Mouse (Mus musculus) forebrain, embryonic 12.5 days (tissue): ENCODE data around the gene Fgfr2. TPM values are rescaled to one million over a fixed set of nuclear protein-coding genes. Genes with fewer than 3 reads are reported as not detected.

Experiments
- ATAC-seq: fragments of 200-750 bp; cut with Nextera tagmentation; 2 replicates; pipeline ENCODE4 v1.8.0; 2017; ENCODE audit warnings: moderate TSS enrichment; ENCODE audit not compliant: low FRiP score
- H3K27ac ChIP-seq: fragments of 300-500 bp; sonication (generic); 2 replicates; pipeline ENCODE4 v1.5.1; 2016; ENCODE audit warnings: mild to moderate bottlenecking
- H3K27me3 ChIP-seq: fragments of 300-500 bp; sonication (generic); 2 replicates; pipeline ENCODE4 v1.6.1; 2016; ENCODE audit warnings: mild to moderate bottlenecking
- H3K36me3 ChIP-seq: fragments of 300-500 bp; sonication (generic); replicated peaks from 2 replicates; pipeline ENCODE4 v1.6.1; 2016; ENCODE audit warnings: mild to moderate bottlenecking
- H3K4me1 ChIP-seq: fragments of 300-500 bp; sonication (generic); 2 replicates; pipeline ENCODE4 v1.6.1; 2016
- H3K4me2 ChIP-seq: fragments of 300-500 bp; sonication (generic); 2 replicates; pipeline ENCODE4 v1.6.1; 2016; ENCODE audit warnings: mild to moderate bottlenecking, moderate library complexity
- H3K4me3 ChIP-seq: fragments of 300-500 bp; sonication (generic); replicated peaks from 2 replicates; pipeline ENCODE4 v1.5.1; 2016; ENCODE audit warnings: mild to moderate bottlenecking
- H3K9ac ChIP-seq: fragments of 300-500 bp; sonication (generic); 2 replicates; pipeline ENCODE4 v1.6.1; 2016; ENCODE audit warnings: mild to moderate bottlenecking
- H3K9me3 ChIP-seq: fragments of 300-500 bp; sonication (generic); 2 replicates; pipeline ENCODE4 v1.6.1; 2016
- WGBS: fragments of 180-500 bp; shearing (Covaris S2); methylation state at CpG from one replicate; pipeline ENCODE4 v1.1.7; 2016; 5-methylcytosine and 5-hydroxymethylcytosine counted together
- polyA plus RNA-seq: library from polyadenylated mRNA; unstranded; fragments of >200 nt; fragmentation: Nextera tagmentation; extraction: Ambion mirVana; gene quantifications from 2 replicates; pipeline ENCODE4 v1.2.1, GENCODE M21; 2016

Fgfr2 gene
- polyA plus RNA-seq, 1 experiment from 2014 or later: 89.6 TPM

GRCm38 (mm10) chr7:131785721-131786120 lies 1337.4 kb downstream of the Fgfr2 start:
- no peak overlapping the region for H3K9ac ChIP-seq
- no peak overlapping the region for H3K27ac ChIP-seq
- no peak overlapping the region for H3K4me2 ChIP-seq
- H3K36me3 ChIP-seq: no peaks in the 10 kb centered on the region
- 82% methylated on average over 3 of the region's 3 CpGs for WGBS
- H3K9me3 ChIP-seq: no peaks in the 10 kb centered on the region
- no peak overlapping the region for H3K4me3 ChIP-seq
- peaks cover 90% of the 10 kb centered on the region for H3K27me3 ChIP-seq
- ATAC-seq: no peak
- H3K4me1 ChIP-seq: peaks cover 11% of the 10 kb centered on the region; the same call in 1 of the 2 replicates

- H3K4me3 ChIP-seq: no peak overlapping the region
- WGBS: 38% methylated on average over 24 of the region's 24 CpGs
- H3K4me1 ChIP-seq: peaks cover 30% of the 10 kb centered on the region
- no peak overlapping the region for H3K9ac ChIP-seq
- H3K9me3 ChIP-seq: no peaks in the 10 kb centered on the region
- no peaks in the 10 kb centered on the region for H3K36me3 ChIP-seq
- peak; percentile 64 for ATAC-seq
- H3K27ac ChIP-seq: no peak overlapping the region
- peaks cover 89% of the 10 kb centered on the region for H3K27me3 ChIP-seq
- peak overlapping the region; percentile 28; the same call in 1 of the 2 replicates for H3K4me2 ChIP-seq
These were observed 1344.7 kb downstream of the Fgfr2 start for GRCm38 (mm10) chr7:131778271-131778985.

- ATAC-seq: peak; percentile 87
- peak overlapping the region; percentile 42; the same call in 1 of the 2 replicates for H3K27ac ChIP-seq
- no peak overlapping the region for H3K4me3 ChIP-seq
- H3K4me2 ChIP-seq: peak overlapping the region; percentile 28
- peaks cover 88% of the 10 kb centered on the region for H3K27me3 ChIP-seq
- H3K9ac ChIP-seq: no peak overlapping the region
- H3K9me3 ChIP-seq: no peaks in the 10 kb centered on the region
- H3K4me1 ChIP-seq: peaks cover 30% of the 10 kb centered on the region
- WGBS: 6% methylated on average over 10 of the region's 10 CpGs
- H3K36me3 ChIP-seq: no peaks in the 10 kb centered on the region
These were observed 1345.5 kb downstream of the Fgfr2 start for GRCm38 (mm10) chr7:131777461-131778270.

GRCm38 (mm10) chr7:131776191-131776752 lies 1346.9 kb downstream of the Fgfr2 start:
- Histone ChIP-seq H3K9me3 (no peaks in the 10 kb centered on the region), H3K27me3 (peaks cover 89% of the 10 kb centered on the region), H3K27ac (no peak overlapping the region), H3K4me2 (no peak overlapping the region), H3K4me1 (peaks cover 30% of the 10 kb centered on the region), H3K36me3 (no peaks in the 10 kb centered on the region), H3K4me3 (no peak overlapping the region), H3K9ac (no peak overlapping the region)
- ATAC-seq: no peak
- 57% methylated on average over 16 of the region's 16 CpGs for WGBS

GRCm38 (mm10) chr7:131757922-131758321 lies 1365.2 kb downstream of the Fgfr2 start:
- no peak overlapping the region for H3K9ac ChIP-seq
- no peak overlapping the region for H3K27ac ChIP-seq
- no peak overlapping the region for H3K4me3 ChIP-seq
- WGBS: 88% methylated on average over 3 of the region's 3 CpGs
- no peaks in the 10 kb centered on the region for H3K4me1 ChIP-seq
- H3K36me3 ChIP-seq: no peaks in the 10 kb centered on the region
- H3K27me3 ChIP-seq: peaks cover 27% of the 10 kb centered on the region
- no peak overlapping the region for H3K4me2 ChIP-seq
- ATAC-seq: no peak
- H3K9me3 ChIP-seq: no peaks in the 10 kb centered on the region

- Histone ChIP-seq H3K4me3 (no peak overlapping the region), H3K9ac (no peak overlapping the region)
- no peak for ATAC-seq
These were observed 1375.8 kb downstream of the Fgfr2 start for GRCm38 (mm10) chr7:131747152-131748010.

GRCm38 (mm10) chr7:131746752-131747151 lies 1376.4 kb downstream of the Fgfr2 start:
- H3K36me3 ChIP-seq: no peaks in the 10 kb centered on the region
- peak overlapping the region; percentile 15 for H3K4me2 ChIP-seq
- H3K9ac ChIP-seq: no peak overlapping the region
- no peak overlapping the region for H3K27ac ChIP-seq
- H3K4me1 ChIP-seq: peaks cover 14% of the 10 kb centered on the region
- no peak overlapping the region for H3K4me3 ChIP-seq
- WGBS: 36% methylated on average over 9 of the region's 9 CpGs
- ATAC-seq: no peak
- no peaks in the 10 kb centered on the region for H3K9me3 ChIP-seq
- peaks cover 97% of the 10 kb centered on the region for H3K27me3 ChIP-seq

More at GRCm38 (mm10) chr7:131747152-131748010, 1375.8 kb downstream of the Fgfr2 start:
- WGBS: 21% methylated on average over 16 of the region's 16 CpGs
- peaks cover 95% of the 10 kb centered on the region for H3K27me3 ChIP-seq
- H3K4me1 ChIP-seq: peaks cover 14% of the 10 kb centered on the region
- peak overlapping the region; percentile 15 for H3K4me2 ChIP-seq
- H3K9me3 ChIP-seq: no peaks in the 10 kb centered on the region
- no peak overlapping the region for H3K27ac ChIP-seq
- no peaks in the 10 kb centered on the region for H3K36me3 ChIP-seq

- Histone ChIP-seq H3K9ac (no peak overlapping the region), H3K4me3 (no peak overlapping the region), H3K4me1 (peaks cover 14% of the 10 kb centered on the region), H3K9me3 (no peaks in the 10 kb centered on the region), H3K27ac (no peak overlapping the region), H3K27me3 (peaks cover 93% of the 10 kb centered on the region), H3K36me3 (no peaks in the 10 kb centered on the region), H3K4me2 (no peak overlapping the region)
- ATAC-seq: peak; percentile 41; the same call in 1 of the 2 replicates
- WGBS: 43% methylated on average over 8 of the region's 8 CpGs
These were observed 1380.0 kb downstream of the Fgfr2 start for GRCm38 (mm10) chr7:131743193-131743592.

GRCm38 (mm10) chr7:131722783-131723575 lies 1400.2 kb downstream of the Fgfr2 start:
- H3K9me3 ChIP-seq: no peaks in the 10 kb centered on the region
- peak overlapping the region; percentile 29 for H3K4me2 ChIP-seq
- peaks cover 87% of the 10 kb centered on the region for H3K27me3 ChIP-seq
- H3K4me1 ChIP-seq: peaks cover 26% of the 10 kb centered on the region
- H3K27ac ChIP-seq: no peak overlapping the region
- 3% methylated on average over 9 of the region's 9 CpGs for WGBS
- H3K4me3 ChIP-seq: no peak overlapping the region
- peak; percentile 71; the same call in 1 of the 2 replicates for ATAC-seq
- no peak overlapping the region for H3K9ac ChIP-seq
- no peaks in the 10 kb centered on the region for H3K36me3 ChIP-seq

GRCm38 (mm10) chr7:131722316-131722715 lies 1400.8 kb downstream of the Fgfr2 start:
- no peak overlapping the region for H3K9ac ChIP-seq
- H3K27ac ChIP-seq: no peak overlapping the region
- ATAC-seq: no peak
- no peak overlapping the region for H3K4me3 ChIP-seq
- no peaks in the 10 kb centered on the region for H3K9me3 ChIP-seq
- WGBS: 16% methylated on average over 4 of the region's 4 CpGs
- H3K27me3 ChIP-seq: peaks cover 87% of the 10 kb centered on the region
- H3K36me3 ChIP-seq: no peaks in the 10 kb centered on the region
- H3K4me1 ChIP-seq: peaks cover 32% of the 10 kb centered on the region
- H3K4me2 ChIP-seq: no peak overlapping the region

GRCm38 (mm10) chr7:131718280-131718679 lies 1404.9 kb downstream of the Fgfr2 start:
- H3K36me3 ChIP-seq: no peaks in the 10 kb centered on the region
- no peak overlapping the region for H3K4me3 ChIP-seq
- peaks cover 29% of the 10 kb centered on the region for H3K4me1 ChIP-seq
- H3K27me3 ChIP-seq: peaks cover 85% of the 10 kb centered on the region
- WGBS: under 1% methylated on average over 3 of the region's 3 CpGs
- no peak overlapping the region for H3K4me2 ChIP-seq
- no peaks in the 10 kb centered on the region for H3K9me3 ChIP-seq
- peak; percentile 82 for ATAC-seq
- H3K9ac ChIP-seq: no peak overlapping the region
- no peak overlapping the region for H3K27ac ChIP-seq
